Mouse (Mus musculus) G1E (cell line): Measurements from ENCODE around the gene Spata9. TPM values are rescaled to one million over a fixed set of nuclear protein-coding genes. Genes with fewer than 3 reads are reported as not detected.

Experiments
- ATAC-seq: 2 replicates; pipeline ENCODE4 v1.8.0; 2016; ENCODE audit warnings: mild to moderate bottlenecking; ENCODE audit not compliant: insufficient number of reproducible peaks, poor library complexity, low FRiP score, severe bottlenecking; ENCODE audit errors: extremely low read depth
- DNase-seq: peaks from one replicate; pipeline ENCODE4 v3.0.0; 2012; ENCODE audit warnings: low spot score
- H3K27me3 ChIP-seq: 2 replicates; pipeline ENCODE4 v1.6.1; 2012; ENCODE audit warnings: mild to moderate bottlenecking, low read length, inconsistent platforms; ENCODE audit not compliant: insufficient read depth
- H3K36me3 ChIP-seq: replicated peaks from 2 replicates; pipeline ENCODE3; 2012; ENCODE audit warnings: mild to moderate bottlenecking, inconsistent platforms
- H3K4me1 ChIP-seq: 2 replicates; pipeline ENCODE4 v1.6.1; 2012; ENCODE audit warnings: low read depth, low read length, inconsistent platforms, mixed read lengths; ENCODE audit not compliant: insufficient read depth
- H3K4me3 ChIP-seq: 2 replicates; pipeline ENCODE4 v1.5.1; 2012; ENCODE audit warnings: low read depth, mild to moderate bottlenecking, inconsistent platforms, low read length, moderate library complexity, mixed read lengths
- H3K9me3 ChIP-seq: replicated peaks from 2 replicates; pipeline ENCODE4 v1.6.1; 2012; ENCODE audit warnings: inconsistent platforms
- CTCF ChIP-seq: IDR thresholded peaks from 2 replicates; pipeline ENCODE4 v1.5.1; 2012; ENCODE audit warnings: low read depth, low read length, inconsistent platforms, mixed read lengths
- GATA1 ChIP-seq: IDR thresholded peaks from 2 replicates; pipeline ENCODE4 v1.6.1; 2012; ENCODE audit warnings: borderline replicate concordance, low read length, inconsistent platforms, mixed read lengths
- GATA2 ChIP-seq: IDR thresholded peaks from 2 replicates; pipeline ENCODE4 v1.6.1; 2012; ENCODE audit warnings: low read depth, low read length, inconsistent platforms, borderline replicate concordance
- POLR2AphosphoS5 ChIP-seq: IDR thresholded peaks from 2 replicates; pipeline ENCODE4 v1.6.1; 2012; ENCODE audit warnings: low read depth, low read length, inconsistent platforms; ENCODE audit not compliant: insufficient replicate concordance
- TAL1 ChIP-seq: conservative IDR thresholded peaks from 2 replicates; pipeline ENCODE4 v1.6.1; 2012; ENCODE audit warnings: low read depth, low read length, inconsistent platforms, mixed read lengths
- polyA plus RNA-seq: library from polyadenylated mRNA; stranded (reverse); fragments of >175 nt; gene quantifications from 2 replicates; pipeline ENCODE4 v1.2.3, GENCODE M21; 2012
- total RNA-seq, 2 experiments: library from RNA; stranded (forward) in 1 of 2; stranded (reverse) in 1 of 2; fragments of 200-1000 nt in 1 of 2; fragments of >200 nt in 1 of 2; fragmentation: Nextera tagmentation in 1 of 2; gene quantifications; 2 replicates each; pipeline ENCODE4 v1.2.3; 2014 to 2017

The Spata9 gene
- total and polyA plus RNA-seq, 3 experiments, result 0.93 TPM; not detected in 2

DNA sequence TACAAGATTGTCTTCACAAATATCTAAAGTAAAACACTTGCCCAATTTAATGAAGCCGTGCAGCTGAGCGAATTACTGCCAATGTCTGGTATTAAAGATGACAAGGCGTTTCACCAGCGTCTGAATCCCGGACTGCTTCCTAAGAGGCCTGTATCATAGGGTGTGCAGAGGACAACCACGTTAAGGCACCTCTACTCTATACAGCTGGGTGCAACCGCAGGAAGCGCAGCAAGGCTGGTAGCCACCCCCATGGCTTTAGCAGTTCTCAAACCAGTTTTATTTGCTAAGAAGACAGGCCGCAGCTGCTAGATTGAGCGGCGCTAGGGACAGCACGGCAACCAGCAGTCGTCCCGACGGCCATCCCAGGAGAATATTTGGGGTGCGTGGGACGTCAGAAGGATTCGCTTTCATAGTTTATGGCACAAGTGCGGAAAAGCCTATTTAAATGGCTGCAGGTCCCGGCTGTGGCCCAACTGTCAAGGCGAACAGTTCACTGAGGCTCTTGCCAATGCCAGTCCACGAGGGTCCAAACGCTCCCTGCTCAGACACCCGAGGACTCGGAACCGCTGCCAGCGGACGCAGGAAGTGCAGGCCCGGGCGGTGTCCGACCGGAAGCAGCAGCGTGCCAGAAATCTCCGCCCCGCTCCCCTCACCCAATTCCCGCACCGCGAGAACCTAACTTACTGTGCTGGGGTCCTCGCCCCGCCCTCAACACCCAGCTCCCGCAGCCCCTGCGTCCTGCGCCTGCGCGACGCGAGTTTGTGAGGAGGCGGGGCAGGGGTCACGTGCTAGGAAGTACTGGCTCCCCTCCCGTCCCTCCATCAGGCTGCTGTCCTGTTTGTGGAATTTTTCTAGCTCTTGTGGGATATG lies 51.3 kb downstream of the Spata9 start, which contains the start of gene Rfesd:
Gene Rfesd, minus strand, starts transcription at position 746 of the 870 bp plus-strand sequence.
- no peaks in the 10 kb centered on the region for H3K27me3 ChIP-seq
- TF ChIP-seq POLR2AphosphoS5, result no peak
- TF ChIP-seq TAL1, result no peak
- no peak for TF ChIP-seq GATA1
- TF ChIP-seq CTCF, result no peak
- no peak for TF ChIP-seq GATA2
- ATAC-seq (peak; percentile 92), DNase-seq (peak; percentile 84)
- H3K36me3 ChIP-seq, result peaks cover 2% of the 10 kb centered on the region
- peak within 1 kb of the TSS; percentile 82 for H3K4me3 ChIP-seq
- H3K4me1 ChIP-seq, result peaks cover 7% of the 10 kb centered on the region
- no peaks in the 10 kb centered on the region for H3K9me3 ChIP-seq

DNA sequence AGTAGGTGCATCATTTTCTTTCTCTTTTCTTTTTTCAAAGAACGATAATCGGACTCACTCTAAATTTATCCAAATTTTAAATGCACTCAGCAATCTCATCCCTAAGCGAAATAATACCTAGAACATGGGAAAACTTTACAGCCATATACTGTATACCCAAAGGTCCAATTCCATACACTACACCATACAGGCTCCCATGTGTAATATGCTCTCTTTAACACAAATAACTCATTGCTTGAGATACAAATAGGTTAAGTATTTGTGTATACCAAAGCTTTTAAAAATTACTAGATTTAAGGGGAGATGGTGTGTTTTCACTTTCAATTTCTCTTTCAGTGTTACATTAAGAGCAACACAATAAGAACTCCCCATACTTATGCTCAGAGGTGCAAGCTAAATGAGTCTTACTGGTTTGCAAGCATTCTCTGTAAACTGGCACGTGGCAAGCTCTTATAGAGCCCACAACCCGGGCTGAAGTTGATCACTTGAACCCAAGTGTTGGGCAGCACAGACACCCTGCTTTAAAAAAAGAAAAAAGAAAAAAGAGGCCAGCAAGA lies 52.0 kb downstream of the Spata9 start:
- DNase-seq (no peak), ATAC-seq (no peak)
- Histone ChIP-seq H3K27me3 (no peaks in the 10 kb centered on the region), H3K9me3 (no peaks in the 10 kb centered on the region), H3K36me3 (no peaks in the 10 kb centered on the region), H3K4me1 (peaks cover 2% of the 10 kb centered on the region), H3K4me3 (peak overlapping the region; percentile 82)
- TF ChIP-seq TAL1 (no peak), GATA2 (no peak), POLR2AphosphoS5 (no peak), CTCF (no peak), GATA1 (no peak)

DNA sequence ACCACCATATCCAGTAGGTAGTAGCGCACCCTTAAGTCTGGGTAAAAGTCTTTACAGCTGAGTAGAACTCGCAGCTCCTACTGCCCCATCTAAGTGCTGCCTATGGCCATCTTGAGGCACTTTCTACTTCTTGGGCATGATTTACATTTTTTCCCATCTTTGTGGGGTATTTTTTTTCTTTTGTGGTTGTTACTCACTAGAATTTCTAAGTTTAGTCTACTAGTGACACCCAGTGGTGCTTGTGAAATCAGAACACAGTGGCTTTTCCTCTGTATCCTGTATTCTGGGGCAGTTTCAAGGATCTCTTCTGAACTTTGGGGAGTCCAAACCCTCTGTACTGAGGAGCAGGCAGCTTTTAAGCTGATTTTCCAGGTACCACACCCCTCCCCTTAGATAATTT lies 54.8 kb downstream of the Spata9 start:
- no peak for ATAC-seq
- Histone ChIP-seq H3K36me3 (no peaks in the 10 kb centered on the region), H3K27me3 (no peaks in the 10 kb centered on the region), H3K9me3 (no peaks in the 10 kb centered on the region), H3K4me3 (no peak overlapping the region), H3K4me1 (no peaks in the 10 kb centered on the region; the same call in 1 of the 2 replicates)
- DNase-seq, result no peak
- TF ChIP-seq GATA1, result no peak
- no peak for TF ChIP-seq GATA2
- no peak for TF ChIP-seq TAL1
- TF ChIP-seq CTCF, result no peak
- no peak for TF ChIP-seq POLR2AphosphoS5

DNA sequence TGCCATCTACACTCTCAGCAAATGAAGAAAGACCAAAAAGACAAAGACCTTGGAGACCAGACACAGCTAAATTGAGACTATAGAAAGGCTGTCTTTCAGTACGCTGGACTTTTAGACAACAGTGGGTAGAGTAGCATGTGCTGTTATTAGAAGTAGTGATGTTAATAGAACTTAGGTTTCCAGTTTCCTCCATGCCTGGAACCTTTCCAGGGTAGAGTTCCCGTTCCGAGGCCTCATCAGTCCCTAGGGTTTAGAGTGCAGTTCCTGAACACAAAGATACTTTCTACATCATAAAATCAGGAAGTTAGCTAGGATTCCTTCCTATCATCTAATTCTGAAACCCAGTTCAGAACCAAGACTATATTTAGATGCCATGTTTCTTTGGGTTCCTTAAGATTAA lies 57.6 kb downstream of the Spata9 start:
- no peak for TF ChIP-seq GATA1
- no peak for TF ChIP-seq GATA2
- no peaks in the 10 kb centered on the region; the same call in 1 of the 2 replicates for H3K27me3 ChIP-seq
- no peaks in the 10 kb centered on the region for H3K36me3 ChIP-seq
- H3K4me1 ChIP-seq, result no peaks in the 10 kb centered on the region
- DNase-seq (no peak), ATAC-seq (no peak)
- H3K9me3 ChIP-seq, result no peaks in the 10 kb centered on the region
- H3K4me3 ChIP-seq, result no peak overlapping the region

DNA sequence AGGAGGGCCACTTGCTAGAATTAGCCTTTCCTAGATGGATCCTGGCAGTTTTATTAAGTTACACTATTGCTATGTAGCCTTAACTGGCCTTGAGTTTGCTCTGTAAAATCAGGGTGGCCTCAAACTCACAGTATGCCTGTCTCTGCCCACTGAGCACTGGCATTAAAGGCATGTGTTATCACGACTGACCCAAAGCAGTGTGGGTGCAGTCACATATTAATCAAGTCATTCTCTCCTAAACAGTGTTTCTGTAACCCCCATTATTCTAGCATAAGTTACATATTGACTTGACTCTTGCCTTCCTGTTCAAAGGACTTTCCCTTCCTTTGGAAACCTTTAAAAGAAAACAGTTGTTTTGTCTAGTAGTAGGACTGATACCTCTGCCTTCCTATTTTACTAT lies 75.5 kb downstream of the Spata9 start:
- no peaks in the 10 kb centered on the region for H3K9me3 ChIP-seq
- DNase-seq (no peak), ATAC-seq (no peak)
- no peaks in the 10 kb centered on the region for H3K4me1 ChIP-seq
- no peak overlapping the region for H3K4me3 ChIP-seq
- TF ChIP-seq GATA2, result no peak
- TF ChIP-seq TAL1, result no peak
- TF ChIP-seq CTCF, result no peak
- TF ChIP-seq POLR2AphosphoS5, result no peak
- no peak for TF ChIP-seq GATA1
- H3K27me3 ChIP-seq, result no peaks in the 10 kb centered on the region; the same call in 1 of the 2 replicates
- no peaks in the 10 kb centered on the region for H3K36me3 ChIP-seq

DNA sequence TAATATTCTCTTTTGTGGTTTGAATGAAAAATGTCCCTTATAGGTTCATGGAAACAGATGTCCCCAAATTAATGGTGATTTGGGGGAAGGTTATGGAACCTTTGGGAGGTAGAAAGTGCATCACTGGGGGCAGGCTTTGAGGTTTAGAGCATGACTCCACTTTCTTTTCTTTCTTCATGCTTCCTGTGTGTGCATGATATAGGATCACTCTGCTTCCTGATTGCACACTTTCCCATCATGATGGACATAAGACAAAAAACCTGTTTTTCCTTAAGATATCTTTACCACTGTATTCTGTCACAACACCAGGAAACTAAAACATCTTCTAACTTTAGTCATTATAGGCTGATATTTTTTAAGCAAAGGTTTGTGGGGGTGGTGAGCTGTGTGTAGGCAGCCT lies 78.0 kb downstream of the Spata9 start:
- no peak for TF ChIP-seq TAL1
- H3K36me3 ChIP-seq, result no peaks in the 10 kb centered on the region
- no peak overlapping the region for H3K4me3 ChIP-seq
- DNase-seq, result no peak
- H3K27me3 ChIP-seq, result no peaks in the 10 kb centered on the region; the same call in 1 of the 2 replicates
- ATAC-seq, result no peak
- no peaks in the 10 kb centered on the region for H3K9me3 ChIP-seq
- H3K4me1 ChIP-seq, result no peaks in the 10 kb centered on the region

Other genes with a start within 250 kb of the Spata9 start
- 82.2 and 89.2 TPM in 2 replicates for gene Glrx, start 127.3 kb upstream of the Spata9 start, total RNA-seq (2014; fragmentation: Nextera tagmentation)
- 40.9 and 45.4 TPM in 2 replicates for gene Glrx, start 127.3 kb upstream of the Spata9 start, total RNA-seq (2017)
- gene Glrx, start 127.3 kb upstream of the Spata9 start, polyA plus RNA-seq, result 3.1 and 3.7 TPM in 2 replicates
- 38.6 and 49.9 TPM in 2 replicates for gene Rhobtb3, start 23.2 kb upstream of the Spata9 start, total RNA-seq (2014; fragmentation: Nextera tagmentation)
- 19.2 and 23.7 TPM in 2 replicates for gene Rhobtb3, start 23.2 kb upstream of the Spata9 start, total RNA-seq (2017)
- gene Rhobtb3, start 23.2 kb upstream of the Spata9 start, polyA plus RNA-seq, result 7.1 and 9.9 TPM in 2 replicates
- gene Rfesd, start 51.6 kb downstream of the Spata9 start, total RNA-seq (2014; fragmentation: Nextera tagmentation), result 29.0 and 29.1 TPM in 2 replicates
- gene Rfesd, start 51.6 kb downstream of the Spata9 start, total RNA-seq (2017), result 17.8 and 29.5 TPM in 2 replicates
- 1.3 and 3.3 TPM in 2 replicates for gene Rfesd, start 51.6 kb downstream of the Spata9 start, polyA plus RNA-seq
- not detected in 2 replicates for gene Gpr150, start 89.8 kb downstream of the Spata9 start, total RNA-seq (2014; fragmentation: Nextera tagmentation)
- gene Gpr150, start 89.8 kb downstream of the Spata9 start, total RNA-seq (2017), result 0.05 TPM in 1 of 2 replicates, not detected in the other
- not detected in 2 replicates for gene Gpr150, start 89.8 kb downstream of the Spata9 start, polyA plus RNA-seq
- 16.3 and 16.6 TPM in 2 replicates for gene Arsk, start 131.5 kb downstream of the Spata9 start, total RNA-seq (2014; fragmentation: Nextera tagmentation)
- gene Arsk, start 131.5 kb downstream of the Spata9 start, total RNA-seq (2017), result 7.0 and 7.9 TPM in 2 replicates
- 1.9 and 2.5 TPM in 2 replicates for gene Arsk, start 131.5 kb downstream of the Spata9 start, polyA plus RNA-seq
- 36.4 and 40.3 TPM in 2 replicates for gene Ttc37, start 131.6 kb downstream of the Spata9 start, total RNA-seq (2014; fragmentation: Nextera tagmentation)
- gene Ttc37, start 131.6 kb downstream of the Spata9 start, total RNA-seq (2017), result 28.4 and 34.7 TPM in 2 replicates
- gene Ttc37, start 131.6 kb downstream of the Spata9 start, polyA plus RNA-seq, result 0.58 and 1.4 TPM in 2 replicates